Mouse (Mus musculus): Measurements from ENCODE around the gene AC131692.1.

GRCm38 (mm10) chr19:6047154-6047898, 46.9 kb upstream of the AC131692.1 start:
- TF ChIP-seq CTCF (IDR thresholded peaks at IDR 0.05; ENCODE audit: extremely low read depth, insufficient read length, insufficient replicate concordance, low read depth, low read length) (no peak), POLR2A (IDR thresholded peaks at IDR 0.05; ENCODE audit: low read depth, low read length) (no peak)
